Mouse (Mus musculus) kidney, adult 9 months (tissue): Measurements from ENCODE around the gene Sike1.
A peak's percentile ranks its signal among the peaks of the same experiment; 100 is the strongest.

Experiments used
- DNase-seq: peaks from one replicate; pipeline ENCODE4 v3.0.0; 2022

Gene Sike1

GRCm38 (mm10) chr3:102995605-102996321, at the start of gene Sike1:
TSS of gene Sike1 (plus strand) at chr3:102995708.
- DNase-seq = peak; percentile 95

- DNase-seq = no peak
These were observed 49.2 kb upstream of the Sike1 start for GRCm38 (mm10) chr3:102946312-102946711.

GRCm38 (mm10) chr3:102946861-102947260, 48.6 kb upstream of the Sike1 start:
- DNase-seq = no peak

- no peak for DNase-seq
These were observed 41.0 kb upstream of the Sike1 start for GRCm38 (mm10) chr3:102954476-102954875.

- no peak for DNase-seq
These were observed 40.4 kb upstream of the Sike1 start for GRCm38 (mm10) chr3:102955143-102955542.

GRCm38 (mm10) chr3:102955596-102955995, 39.9 kb upstream of the Sike1 start:
- no peak for DNase-seq

GRCm38 (mm10) chr3:102964033-102964432, 31.5 kb upstream of the Sike1 start, which contains the start of gene Nr1h5:
TSS of gene Nr1h5 (minus strand) at chr3:102964133.
- no peak for DNase-seq

GRCm38 (mm10) chr3:102970067-102970466, 25.4 kb upstream of the Sike1 start:
- DNase-seq = no peak

GRCm38 (mm10) chr3:102970508-102970907, 25.0 kb upstream of the Sike1 start:
- no peak for DNase-seq

- DNase-seq = no peak
These were observed 18.6 kb upstream of the Sike1 start for GRCm38 (mm10) chr3:102976906-102977305.

GRCm38 (mm10) chr3:102979550-102980348, 15.8 kb upstream of the Sike1 start:
- no peak for DNase-seq

- no peak for DNase-seq
These were observed 15.2 kb upstream of the Sike1 start for GRCm38 (mm10) chr3:102980349-102980736.

- DNase-seq = no peak
These were observed 4.5 kb upstream of the Sike1 start for GRCm38 (mm10) chr3:102991041-102991440.

- no peak for DNase-seq
These were observed 2.6 kb upstream of the Sike1 start for GRCm38 (mm10) chr3:102992936-102993335.

GRCm38 (mm10) chr3:102995233-102995604, 289 bp upstream of the Sike1 start:
- DNase-seq = no peak

- DNase-seq = no peak
These were observed 1.5 kb downstream of the Sike1 start for GRCm38 (mm10) chr3:102997036-102997435.

- no peak for DNase-seq
These were observed 2.1 kb downstream of the Sike1 start for GRCm38 (mm10) chr3:102997591-102997990.

- DNase-seq = no peak
These were observed 6.1 kb downstream of the Sike1 start for GRCm38 (mm10) chr3:103001595-103001994.

GRCm38 (mm10) chr3:103017350-103017749, 21.8 kb downstream of the Sike1 start:
- DNase-seq = no peak

- DNase-seq = no peak
These were observed 24.0 kb downstream of the Sike1 start for GRCm38 (mm10) chr3:103019462-103019861.

- peak; percentile 98 for DNase-seq
These were observed 24.9 kb downstream of the Sike1 start, which contains the start of gene Csde1 for GRCm38 (mm10) chr3:103020249-103020942. TSS of gene Csde1 (plus strand) at chr3:103020426.

GRCm38 (mm10) chr3:103020943-103021638, 25.6 kb downstream of the Sike1 start:
- peak; percentile 88 for DNase-seq

GRCm38 (mm10) chr3:103026174-103026573, 30.7 kb downstream of the Sike1 start:
- no peak for DNase-seq
